In genomic region chr7:46377008-46377346, GRCm38 (mm10) we compare ENCODE assay signal across 8 mouse cellular contexts. TPM values are rescaled to one million over a fixed set of nuclear protein-coding genes. Genes with fewer than 3 reads are reported as not detected.
A peak's percentile ranks its signal among the peaks of the same experiment; 100 is the strongest.
DNase-seq lines count a peak whose midpoint lies in the region; ATAC-seq and TF ChIP-seq lines count a peak whose summit lies in the region.

No protein-coding gene starts in this region.

- no peak for DNase-seq in lung, adult 18-20 months
- peak; percentile 29 for DNase-seq in splenic B cell, adult 2 months (ENCODE audit: low read depth, low spot score)
- no peak for DNase-seq in thymus, postnatal 14 days
- DNase-seq in spleen, adult 12 weeks (ENCODE audit: low spot score) = no peak
- DNase-seq in spleen, postnatal 10 days (ENCODE audit: low spot score in 2 of 2) = no peak

- WGBS in lung, embryonic 15.5 days = under 1% methylated on average over 33 of the region's 33 CpGs
- under 1% methylated on average over 33 of the region's 33 CpGs for WGBS in forebrain, embryonic 15.5 days
- WGBS in intestine, postnatal 0 days = 1% methylated on average over 32 of the region's 33 CpGs

- H3K27me3 ChIP-seq in lung, embryonic 15.5 days = peaks cover 73% of the 10 kb centered on the region
- H3K27me3 ChIP-seq in forebrain, embryonic 15.5 days = peaks cover 44% of the 10 kb centered on the region
- peaks cover 51% of the 10 kb centered on the region for H3K27me3 ChIP-seq in intestine, postnatal 0 days (replicated peaks; ENCODE audit: control insufficient read depth, insufficient read depth, low read length)
- H3K27me3 ChIP-seq in splenic B cell, adult 2 months (ENCODE audit: control insufficient read depth, insufficient read depth, low read length, poor library complexity, severe bottlenecking) = no peaks in the 10 kb centered on the region

- no peak overlapping the region for H3K27ac ChIP-seq in lung, embryonic 15.5 days
- H3K27ac ChIP-seq in forebrain, embryonic 15.5 days (replicated peaks) = no peak overlapping the region
- H3K27ac ChIP-seq in intestine, postnatal 0 days (ENCODE audit: low read depth, low read length) = no peak overlapping the region

- TF ChIP-seq CTCF in intestine, postnatal 0 days (IDR thresholded peaks at IDR 0.05; ENCODE audit: low read depth) = peak; percentile 64

- H3K36me3 ChIP-seq in lung, embryonic 15.5 days = no peaks in the 10 kb centered on the region
- H3K36me3 ChIP-seq in forebrain, embryonic 15.5 days = no peaks in the 10 kb centered on the region
- H3K36me3 ChIP-seq in intestine, postnatal 0 days (ENCODE audit: control insufficient read depth, insufficient read depth) = no peaks in the 10 kb centered on the region
- H3K36me3 ChIP-seq in splenic B cell, adult 2 months (ENCODE audit: control insufficient read depth, insufficient read depth, low read length, poor library complexity, severe bottlenecking) = no peaks in the 10 kb centered on the region

- H3K4me3 ChIP-seq in lung, embryonic 15.5 days = 0 out of 2 replicates have a peak overlapping the region, but pooled peaks have one; percentile 1
- peak overlapping the region; percentile 24 for H3K4me3 ChIP-seq in forebrain, embryonic 15.5 days
- no peak overlapping the region for H3K4me3 ChIP-seq in intestine, postnatal 0 days (ENCODE audit: low read depth, low read length)

- no peak overlapping the region for H3K9ac ChIP-seq in lung, embryonic 15.5 days
- 0 out of 2 replicates have a peak overlapping the region, but pooled peaks have one; percentile 13 for H3K9ac ChIP-seq in forebrain, embryonic 15.5 days (replicated peaks)
- H3K9ac ChIP-seq in intestine, postnatal 0 days (ENCODE audit: low read depth, low read length) = no peak overlapping the region

- H3K4me2 ChIP-seq in lung, embryonic 15.5 days = no peak overlapping the region
- peak overlapping the region; percentile 44 for H3K4me2 ChIP-seq in forebrain, embryonic 15.5 days (replicated peaks)
- no peak overlapping the region for H3K4me2 ChIP-seq in intestine, postnatal 0 days (replicated peaks; ENCODE audit: low read depth)

- no peaks in the 10 kb centered on the region for H3K9me3 ChIP-seq in lung, embryonic 15.5 days
- no peaks in the 10 kb centered on the region for H3K9me3 ChIP-seq in forebrain, embryonic 15.5 days
- H3K9me3 ChIP-seq in intestine, postnatal 0 days (ENCODE audit: control insufficient read depth) = no peaks in the 10 kb centered on the region

- peaks cover 5% of the 10 kb centered on the region; the same call in 1 of the 2 replicates for H3K4me1 ChIP-seq in lung, embryonic 15.5 days
- H3K4me1 ChIP-seq in forebrain, embryonic 15.5 days = peaks cover 28% of the 10 kb centered on the region
- no peaks in the 10 kb centered on the region for H3K4me1 ChIP-seq in intestine, postnatal 0 days (replicated peaks; ENCODE audit: control insufficient read depth, insufficient read depth, low read length)

- no peak for ATAC-seq in lung, embryonic 15.5 days (ENCODE audit: borderline replicate concordance, extremely low read depth, low FRiP score, low TSS enrichment)
- ATAC-seq in forebrain, embryonic 15.5 days (replicated peaks) = 0 out of 2 replicates have a peak, but pooled peaks have one; percentile 46
- no peak for ATAC-seq in intestine, postnatal 0 days

RNA-seq across cellular contexts. Expression of gene Myod1, which starts 0.7 kb away (rescaled TPM):
- polyA plus RNA-seq in lung, embryonic 15.5 days (2015; fragmentation: Nextera tagmentation; extraction: Ambion mirVana) = 0.12 and 0.28 TPM in 2 replicates
- polyA plus RNA-seq in forebrain, embryonic 15.5 days (2015; fragmentation: Nextera tagmentation; extraction: Ambion mirVana) = 0.09 TPM in 1 of 2 replicates, not detected in the other
- polyA plus RNA-seq in intestine, postnatal 0 days (2015; fragmentation: Nextera tagmentation; extraction: Ambion mirVana) = not detected in 2 replicates

RNA-seq across cellular contexts. Expression of gene Kcnc1, which starts 19.3 kb away (rescaled TPM):
- 0.24 and 0.37 TPM in 2 replicates for polyA plus RNA-seq in lung, embryonic 15.5 days (2015; fragmentation: Nextera tagmentation; extraction: Ambion mirVana)
- polyA plus RNA-seq in forebrain, embryonic 15.5 days (2015; fragmentation: Nextera tagmentation; extraction: Ambion mirVana) = 9.2 and 10.0 TPM in 2 replicates
- 0.39 and 0.72 TPM in 2 replicates for polyA plus RNA-seq in intestine, postnatal 0 days (2015; fragmentation: Nextera tagmentation; extraction: Ambion mirVana)
